Mouse (Mus musculus): ENCODE measurements around the gene Ccdc96.

- no peak for TF ChIP-seq CTCF (IDR thresholded peaks at IDR 0.05; ENCODE audit: borderline replicate concordance, extremely low read depth, insufficient read depth, insufficient read length)
- TF ChIP-seq POLR2A (IDR thresholded peaks at IDR 0.05; ENCODE audit: borderline replicate concordance, extremely low read depth, insufficient read depth, insufficient read length, poor library complexity, severe bottlenecking): no peak
Observed at GRCm38 (mm10) chr5:36510956-36511355, 26.6 kb downstream of the Ccdc96 start.
